Mouse (Mus musculus) erythroblast, embryonic 14.5 days (primary cell): ENCODE measurements around the gene Pdhx.

ENCODE experiments used
- GATA1 ChIP-seq: IDR thresholded peaks from 2 replicates; pipeline ENCODE4 v1.6.1; 2012; ENCODE audit warnings: low read length, inconsistent platforms, mixed read lengths
- TAL1 ChIP-seq: IDR thresholded peaks from 3 replicates; pipeline ENCODE4 v1.6.1; 2012; ENCODE audit warnings: low read length, inconsistent platforms, mixed read lengths

DNA sequence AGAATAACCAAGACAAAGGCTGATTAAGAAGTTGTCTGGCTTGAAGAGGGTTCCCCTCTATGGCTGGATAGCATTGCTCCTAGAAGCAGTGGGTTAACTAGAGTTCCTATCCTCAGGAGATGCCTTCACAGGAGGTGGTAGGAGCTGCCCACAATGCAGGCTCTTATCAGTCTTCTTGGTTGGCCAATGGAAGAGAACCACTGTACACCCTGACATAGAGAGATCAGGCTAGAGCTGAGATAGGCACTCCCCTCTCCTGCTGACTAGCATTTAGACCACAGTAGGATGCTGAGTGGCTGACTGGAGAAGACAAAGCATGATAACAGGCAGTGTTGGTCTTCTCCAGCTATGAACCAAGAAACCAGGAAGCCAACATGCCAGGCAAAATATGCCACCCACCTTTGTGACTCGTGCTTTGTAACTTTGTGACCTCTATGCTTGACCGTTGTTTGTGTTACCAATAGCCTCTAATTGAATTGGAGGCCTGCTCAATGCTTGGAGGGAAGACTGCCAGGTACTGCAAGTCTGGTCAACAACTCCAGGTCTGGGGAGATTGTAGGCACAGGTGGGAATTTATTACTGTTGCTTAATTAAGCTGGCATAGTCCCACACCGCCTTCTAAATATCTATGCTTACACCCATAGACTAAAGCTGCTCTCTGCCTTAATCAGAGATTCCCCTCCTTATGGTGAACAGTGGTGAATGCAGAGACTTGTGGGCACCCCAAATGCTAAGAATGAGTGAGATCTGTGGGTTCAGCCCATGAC lies 79.3 kb downstream of the Pdhx start:
- TF ChIP-seq GATA1 (no peak), TAL1 (no peak)
